Mouse (Mus musculus): ENCODE measurements around the gene Rap1a. TPM values are rescaled to one million over a fixed set of nuclear protein-coding genes. Genes with fewer than 3 reads are reported as not detected.

The Rap1a gene
- total and polyA plus RNA-seq, 3 experiments = 32.3 to 64.5 TPM; not detected in 1

- DNase-seq (ENCODE audit: low read depth, low spot score) = no peak
- H3K79me2 ChIP-seq (ENCODE audit: control insufficient read depth, insufficient read depth, low read length, poor library complexity) = no peaks in the 10 kb centered on the region
- no peaks in the 10 kb centered on the region for H3K27me3 ChIP-seq (ENCODE audit: control insufficient read depth in 1 of 2, insufficient read depth in 2 of 2, low read length in 2 of 2)
- TF ChIP-seq CHD2 (IDR thresholded peaks at IDR 0.05; ENCODE audit: low read length) (no peak), ETS1 (IDR thresholded peaks at IDR 0.05; ENCODE audit: low read depth, low read length) (no peak), NRF1 (IDR thresholded peaks at IDR 0.05; ENCODE audit: insufficient read depth, low read depth, low read length, poor library complexity, severe bottlenecking) (no peak), ZC3H11A (IDR thresholded peaks at IDR 0.05; ENCODE audit: low read depth, low read length) (no peak), MAX (IDR thresholded peaks at IDR 0.05; ENCODE audit: low read length) (no peak), MAZ (IDR thresholded peaks at IDR 0.05; ENCODE audit: low read depth, low read length) (no peak), HCFC1 (IDR thresholded peaks at IDR 0.05; ENCODE audit: low read depth, low read length) (no peak), ZNF384 (IDR thresholded peaks at IDR 0.05; ENCODE audit: low read depth, low read length) (no peak)
- H3K9me3 ChIP-seq (replicated peaks; ENCODE audit: insufficient read depth, low read length) = no peaks in the 10 kb centered on the region
- no peak overlapping the region for H3K27ac ChIP-seq (ENCODE audit: control insufficient read depth, low read depth, low read length)
- peaks cover 0 to 28% of the 10 kb centered on the region in 2 experiments; a peak in 2 of 4 replicates for H3K36me3 ChIP-seq (ENCODE audit: control insufficient read depth in 1 of 2, insufficient read depth in 2 of 2, low read length in 2 of 2)
- peaks cover 21 to 26% of the 10 kb centered on the region in 2 experiments for H3K4me1 ChIP-seq (ENCODE audit: control insufficient read depth in 1 of 2, insufficient read depth in 2 of 2, low read length in 2 of 2)
- no peak overlapping the region for H3K9ac ChIP-seq (ENCODE audit: control insufficient read depth, low read depth, low read length, poor library complexity, severe bottlenecking)
- H3K4me3 ChIP-seq (ENCODE audit: control insufficient read depth in 1 of 2, insufficient read depth in 1 of 2, low read depth in 2 of 2, low read length in 2 of 2) = no peak overlapping the region
Measured at GRCm38 (mm10) chr3:105806519-105807249, 5.5 kb upstream of the Rap1a start.

DNA sequence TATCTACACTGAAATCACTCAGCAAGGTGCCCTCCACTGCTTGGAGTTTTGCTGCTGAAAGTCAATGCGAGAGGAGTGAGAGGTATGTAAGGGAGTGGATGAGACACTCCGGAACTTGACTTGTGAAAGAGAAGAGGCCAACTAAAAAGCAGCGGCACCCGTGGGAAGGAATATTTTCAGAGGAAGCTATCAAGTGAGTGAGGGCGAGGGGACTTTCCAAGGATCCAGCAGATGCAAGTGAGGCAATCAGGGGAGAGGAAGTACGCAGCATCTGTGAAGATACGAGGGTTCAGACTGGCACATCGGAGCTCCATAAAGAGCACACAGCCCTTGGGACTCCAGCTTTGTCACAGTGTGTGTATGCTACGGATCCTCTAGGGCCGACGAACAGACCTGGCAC is 2.5 kb upstream of the Rap1a start:
- no peak for TF ChIP-seq TAL1 (IDR thresholded peaks at IDR 0.05; ENCODE audit: low read length)
- TF ChIP-seq BHLHE40 (IDR thresholded peaks at IDR 0.05; ENCODE audit: borderline replicate concordance, low read depth, low read length) = no peak
- TF ChIP-seq ZMIZ1 (IDR thresholded peaks at IDR 0.05; ENCODE audit: low read depth, low read length) = no peak
- no peak for TF ChIP-seq ETS1 (IDR thresholded peaks at IDR 0.05; ENCODE audit: low read depth, low read length)
- TF ChIP-seq CHD1 (IDR thresholded peaks at IDR 0.05; ENCODE audit: low read depth, low read length) = no peak
- no peak for TF ChIP-seq MAZ (IDR thresholded peaks at IDR 0.05; ENCODE audit: low read depth, low read length)
- no peak for TF ChIP-seq SIN3A (IDR thresholded peaks at IDR 0.05; ENCODE audit: low read length)
- no peak for TF ChIP-seq MAX (IDR thresholded peaks at IDR 0.05; ENCODE audit: low read length)
- no peak for TF ChIP-seq POLR2A (IDR thresholded peaks at IDR 0.05; ENCODE audit: control insufficient read depth in 1 of 2, insufficient read depth in 1 of 2, low read depth in 1 of 2, low read length in 2 of 2, poor library complexity in 1 of 2)
- TF ChIP-seq ELF1 (IDR thresholded peaks at IDR 0.05; ENCODE audit: low read depth, low read length) = no peak
- no peak for TF ChIP-seq SMC3 (IDR thresholded peaks at IDR 0.05; ENCODE audit: low read depth, low read length)
- no peak for TF ChIP-seq MYB (IDR thresholded peaks at IDR 0.05; ENCODE audit: low read depth, low read length)
- no peak for TF ChIP-seq TCF12 (IDR thresholded peaks at IDR 0.05; ENCODE audit: low read depth, low read length)
- TF ChIP-seq GATA1 (IDR thresholded peaks at IDR 0.05; ENCODE audit: low read depth, low read length) = no peak
- TF ChIP-seq MXI1 (IDR thresholded peaks at IDR 0.05; ENCODE audit: low read depth, low read length) = no peak
- no peak for TF ChIP-seq E2F4 (IDR thresholded peaks at IDR 0.05; ENCODE audit: borderline replicate concordance, low read depth, low read length)
- Histone ChIP-seq H3K9ac (ENCODE audit: control insufficient read depth, low read depth, low read length, poor library complexity, severe bottlenecking) (no peak overlapping the region), H3K4me1 (ENCODE audit: control insufficient read depth in 1 of 2, insufficient read depth in 2 of 2, low read length in 2 of 2) (peaks cover 21 to 34% of the 10 kb centered on the region in 2 experiments), H3K79me2 (ENCODE audit: control insufficient read depth, insufficient read depth, low read length, poor library complexity) (peaks cover 20% of the 10 kb centered on the region), H3K4me3 (ENCODE audit: control insufficient read depth in 1 of 2, insufficient read depth in 1 of 2, low read depth in 2 of 2, low read length in 2 of 2) (no peak overlapping the region), H3K36me3 (ENCODE audit: control insufficient read depth in 1 of 2, insufficient read depth in 2 of 2, low read length in 2 of 2) (peaks cover 0 to 29% of the 10 kb centered on the region in 2 experiments; a peak in 2 of 4 replicates), H3K27ac (ENCODE audit: control insufficient read depth, low read depth, low read length) (no peak overlapping the region), H3K27me3 (ENCODE audit: control insufficient read depth in 1 of 2, insufficient read depth in 2 of 2, low read length in 2 of 2) (no peaks in the 10 kb centered on the region), H3K9me3 (replicated peaks; ENCODE audit: insufficient read depth, low read length) (no peaks in the 10 kb centered on the region)
- no peak for DNase-seq (ENCODE audit: low read depth, low spot score)

Measured in MEL (cell line).